Mouse (Mus musculus): ENCODE data around the gene Hnrnpc. TPM values are rescaled to one million over a fixed set of nuclear protein-coding genes. Genes with fewer than 3 reads are reported as not detected.

The Hnrnpc gene
- total RNA-seq (2021): 100 to 1,000 TPM; 226 to 228 TPM

DNA sequence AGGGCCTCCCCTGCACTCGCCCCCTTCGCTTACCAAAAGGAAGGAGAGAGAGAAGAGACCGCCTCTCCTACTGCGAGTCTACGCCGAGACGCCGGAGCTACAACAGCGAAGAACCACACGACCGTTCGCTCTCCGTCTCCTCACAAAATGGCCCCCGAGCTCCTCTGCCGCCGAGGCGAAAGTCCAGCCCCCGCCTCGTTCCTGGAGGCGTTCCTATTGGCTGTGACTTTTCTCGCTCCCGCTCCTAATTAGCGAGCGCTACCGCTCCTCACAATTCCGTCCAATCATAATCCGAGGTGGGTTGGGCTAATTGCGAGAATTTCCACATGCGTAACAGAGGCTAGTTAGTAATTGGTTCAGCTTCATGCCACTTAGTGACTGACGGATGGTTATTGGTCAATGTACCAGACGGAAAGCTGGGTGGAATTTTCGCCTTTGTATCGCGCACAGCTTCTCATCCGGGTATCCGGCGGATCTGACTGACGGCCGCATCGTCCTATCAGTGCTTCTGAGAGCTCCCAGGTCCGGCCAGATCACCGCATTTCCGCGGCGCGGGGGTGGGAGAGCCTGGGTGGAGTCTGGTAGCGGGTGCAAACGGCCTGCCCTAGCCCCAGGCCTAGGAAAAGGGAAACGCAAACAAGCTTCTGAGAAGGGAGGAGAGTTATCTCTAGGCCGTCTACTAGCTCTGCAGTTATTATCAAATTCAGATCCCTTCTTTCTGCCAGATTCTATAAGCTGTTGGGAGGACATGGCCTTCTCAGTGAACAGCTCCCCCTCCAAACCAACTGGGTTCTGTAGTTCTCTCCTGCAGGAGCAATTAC, at the start of gene Hnrnpc:
Hnrnpc (minus strand) TSS at position 173 of the 821 bp plus-strand sequence.
- DNase-seq (ENCODE audit: low spot score in 2 of 2): peak; percentile 100
- intact Hi-C loops (cut with DNase I): loop anchor here (2.0 kb wide), 1 partner anchor 83 kb away; the partner anchor contains the start of gene Zfp219

DNA sequence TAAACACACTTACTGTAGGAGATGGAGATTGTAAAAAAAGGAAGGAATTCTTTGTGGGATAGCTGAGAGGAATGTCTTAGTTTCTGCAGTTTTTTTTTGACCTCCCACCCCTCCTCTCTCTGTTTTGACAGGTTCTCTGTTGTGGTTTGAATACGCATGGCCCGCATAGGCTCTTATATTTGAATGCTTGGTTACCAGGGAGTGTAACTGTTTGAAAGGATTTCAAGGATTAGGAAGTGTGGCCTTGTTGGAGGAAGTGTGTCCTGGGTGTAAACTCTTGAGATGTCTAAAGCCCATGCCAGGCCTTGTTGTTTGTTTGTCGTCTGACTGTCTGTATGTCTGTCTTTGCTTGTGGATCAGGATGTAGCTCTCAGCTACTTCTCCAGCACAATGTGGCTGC, 48.8 kb upstream of the Hnrnpc start:
- no peak for DNase-seq (ENCODE audit: low spot score in 2 of 2)
- intact Hi-C loops (cut with DNase I): loop anchor here (2.0 kb wide), 1 partner anchor 22 kb away; no protein-coding TSS in a partner anchor

DNA sequence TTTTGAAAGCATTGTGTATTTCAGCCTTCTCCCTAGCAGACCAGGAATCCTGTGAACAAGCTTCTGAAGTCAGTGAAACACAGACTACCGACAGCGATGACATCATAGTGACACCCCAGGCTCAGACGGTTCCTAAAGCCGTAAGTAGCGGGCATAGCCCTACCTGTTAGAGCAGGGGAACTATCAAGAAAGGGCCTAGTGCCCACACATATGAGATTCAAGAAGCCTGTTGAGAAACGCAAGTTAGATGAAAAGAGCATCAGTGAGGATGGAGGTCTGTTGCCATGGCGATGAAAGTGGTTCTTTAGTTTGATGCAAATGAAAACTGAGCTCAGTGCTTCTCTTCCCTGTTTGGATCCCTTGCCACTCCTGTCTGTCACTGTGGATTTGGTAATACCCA, 48.4 kb upstream of the Hnrnpc start:
- DNase-seq (ENCODE audit: low spot score in 2 of 2): peak; percentile 61 to 68
- intact Hi-C loops (cut with DNase I): loop anchor here (2.0 kb wide), 1 partner anchor 21 kb away; no protein-coding TSS in a partner anchor

DNA sequence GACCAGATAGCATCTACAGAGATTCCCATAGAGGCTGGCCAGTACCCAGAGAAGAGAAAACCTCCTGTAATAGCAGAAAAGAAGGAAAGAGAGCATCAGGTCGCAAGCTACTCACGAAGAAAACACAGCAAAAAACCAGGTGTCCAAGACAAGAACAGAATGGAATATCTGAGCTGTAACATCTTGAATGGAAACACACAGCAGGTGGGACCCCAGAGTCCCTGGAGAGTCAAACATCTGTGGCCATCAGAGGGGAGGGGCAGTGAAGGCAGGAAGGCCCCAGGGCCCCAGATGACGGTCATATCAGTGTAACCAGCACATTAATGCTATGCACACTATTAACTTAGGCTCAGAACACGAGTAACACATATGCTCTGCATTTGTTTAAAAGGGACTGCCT, 46.1 kb upstream of the Hnrnpc start:
- DNase-seq (ENCODE audit: low spot score in 2 of 2): no peak
- intact Hi-C loops (cut with DNase I): no loop called here

DNA sequence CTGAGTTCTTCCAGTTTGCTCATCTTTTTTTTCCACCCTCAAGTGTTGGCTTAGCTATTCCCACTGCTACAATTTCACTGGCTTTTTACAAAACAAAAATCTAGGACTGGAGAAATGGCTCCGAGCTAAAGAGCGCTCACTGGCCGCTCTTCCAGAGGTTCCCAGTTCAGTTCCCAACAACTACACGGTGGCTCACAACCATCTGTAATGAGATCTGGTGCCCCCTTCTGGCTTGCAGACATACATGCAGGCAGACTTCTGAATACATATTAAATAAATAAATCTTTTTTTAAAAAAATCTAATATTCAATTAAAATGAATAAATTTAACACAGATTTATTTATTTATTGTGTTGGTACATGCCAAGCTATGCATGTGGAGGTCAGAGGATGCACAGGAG, 42.7 kb upstream of the Hnrnpc start:
- intact Hi-C loops (cut with DNase I): loop anchor here (2.0 kb wide), 1 partner anchor 22 kb away; no protein-coding TSS in a partner anchor
- no peak for DNase-seq (ENCODE audit: low spot score in 2 of 2)

DNA sequence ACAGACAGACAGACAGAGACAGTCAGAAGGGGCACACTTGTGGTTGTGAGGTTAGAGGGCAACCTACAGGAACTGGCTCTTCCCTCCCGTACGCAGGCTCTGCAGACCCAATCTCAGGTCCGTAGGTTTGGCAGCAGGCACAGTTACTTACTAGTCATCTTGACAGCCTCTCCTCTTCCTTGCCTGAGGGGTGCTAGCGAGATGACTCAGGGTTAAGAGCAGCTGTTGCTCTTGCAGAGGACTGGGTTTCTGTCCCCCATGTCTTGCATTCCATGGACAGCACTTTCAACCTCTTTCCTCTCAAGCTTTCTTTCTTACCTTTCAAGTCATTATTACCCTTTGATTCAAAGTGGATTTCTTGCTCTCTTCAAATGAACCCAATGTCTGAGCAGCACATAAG, 40.3 kb upstream of the Hnrnpc start:
- intact Hi-C loops (cut with DNase I): no loop called here
- DNase-seq (ENCODE audit: low spot score in 2 of 2): no peak

DNA sequence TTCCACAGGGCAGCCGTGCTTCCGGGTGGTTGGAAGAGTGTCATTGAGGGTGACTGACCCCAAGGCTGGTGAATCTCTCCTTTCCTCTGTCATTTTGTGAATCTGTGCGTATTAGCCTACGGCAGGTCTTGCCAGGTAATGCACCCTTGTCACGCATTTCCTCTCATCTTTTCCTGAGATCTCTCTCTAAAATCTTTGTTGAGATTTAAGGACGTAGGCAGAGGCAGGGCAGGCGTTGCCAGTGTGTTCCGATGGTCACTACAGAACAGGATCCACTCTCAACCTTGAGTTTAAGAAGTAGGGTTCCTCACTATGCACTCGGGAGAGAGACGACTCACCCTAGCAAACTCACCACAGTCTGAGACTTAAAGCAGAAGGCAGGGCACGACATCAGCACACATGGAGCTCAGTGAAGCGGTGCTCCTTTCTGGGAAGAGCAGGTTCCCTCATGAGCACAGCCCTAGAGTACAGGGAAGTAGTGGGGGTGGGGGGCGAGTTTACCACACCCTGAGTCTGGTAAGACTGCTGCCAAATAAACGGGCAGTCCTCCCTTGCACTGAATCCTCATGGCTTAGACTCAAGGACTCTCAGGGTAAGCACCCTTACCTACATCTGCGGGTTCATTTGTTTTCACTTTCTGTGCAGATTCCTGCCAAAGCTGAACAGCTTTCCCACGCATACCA, 37.8 kb upstream of the Hnrnpc start:
- intact Hi-C loops (cut with DNase I): no loop called here
- no peak for DNase-seq (ENCODE audit: low spot score in 2 of 2)

DNA sequence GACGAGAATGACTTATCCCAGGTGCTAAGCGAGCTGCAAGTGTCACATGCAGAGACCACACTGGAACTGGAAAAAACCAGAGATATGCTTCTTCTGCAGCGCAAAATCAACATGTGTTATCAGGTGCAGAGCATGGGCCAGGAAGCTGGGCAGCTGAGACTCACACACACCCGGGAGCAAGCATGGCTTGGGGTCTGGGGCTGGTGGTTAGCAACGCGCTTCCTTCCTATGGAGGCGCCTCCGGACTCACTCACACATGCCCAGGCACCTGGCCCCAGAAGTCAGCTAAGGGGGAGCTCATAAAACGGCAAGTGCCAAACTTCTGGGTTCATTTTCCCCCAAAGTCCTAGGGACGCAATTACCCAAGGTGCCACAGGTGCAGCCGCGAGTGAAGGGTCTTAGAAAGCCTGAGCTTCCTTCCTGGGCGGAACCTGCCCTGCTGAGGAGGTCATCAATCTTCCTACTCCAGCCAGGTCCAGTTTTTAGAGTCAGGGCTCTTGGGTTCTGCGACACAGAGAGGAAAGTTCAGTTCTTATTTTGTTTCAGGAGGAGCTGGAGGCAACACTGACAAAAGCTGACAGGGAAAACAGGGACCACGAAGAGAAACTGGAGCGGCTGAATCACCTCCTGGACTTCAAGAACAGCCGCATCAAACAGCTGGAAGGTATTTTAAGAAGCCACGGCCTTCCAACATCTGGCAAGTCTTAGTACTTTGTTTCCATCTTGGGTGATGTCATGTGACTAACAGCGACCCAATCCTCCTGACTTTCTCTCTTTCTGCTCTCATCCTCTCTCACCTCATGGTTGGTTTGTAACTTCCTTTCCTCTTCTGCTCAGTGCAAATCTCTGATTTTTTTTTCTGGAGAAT, 37.0 kb upstream of the Hnrnpc start:
- DNase-seq (ENCODE audit: low spot score in 2 of 2): no peak
- intact Hi-C loops (cut with DNase I): no loop called here

DNA sequence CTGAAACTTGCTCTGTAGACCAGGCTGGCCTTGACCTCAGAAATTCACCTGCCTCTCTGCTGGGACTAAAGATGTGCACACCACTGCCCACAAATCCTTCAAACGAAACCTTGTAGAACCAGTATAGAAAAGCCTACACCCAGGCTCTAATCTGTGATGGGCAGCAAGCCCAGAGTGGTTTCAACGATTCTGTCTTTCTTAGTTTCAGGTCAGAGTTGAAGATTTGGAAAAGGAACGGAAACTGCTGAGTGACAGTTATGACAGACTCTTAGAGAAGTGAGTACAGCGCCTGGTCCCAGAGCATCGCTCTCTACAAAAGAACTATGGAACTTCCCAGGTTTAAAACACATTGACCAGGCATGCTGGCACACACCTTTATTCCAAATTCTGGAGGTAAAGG, 29.8 kb upstream of the Hnrnpc start:
- no peak for DNase-seq (ENCODE audit: low spot score in 2 of 2)

DNA sequence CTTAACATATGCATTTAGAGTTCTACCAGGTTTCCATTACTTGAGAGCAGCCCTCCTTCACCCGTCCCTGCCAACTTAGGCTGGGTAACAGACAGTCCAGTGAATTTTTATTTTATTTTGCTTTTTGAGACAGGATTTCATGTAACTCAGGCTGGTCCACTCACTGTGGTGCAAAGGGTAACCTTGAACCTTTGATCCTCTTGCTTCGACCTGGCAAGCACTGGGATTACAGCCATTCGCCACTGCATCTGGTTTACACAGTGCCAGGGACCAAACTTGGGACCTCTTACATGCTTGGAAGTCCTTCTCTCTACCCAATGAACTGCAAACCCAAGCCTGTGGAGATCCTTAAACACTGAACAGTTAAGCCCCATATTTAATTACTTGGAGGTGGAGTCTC, 20.8 kb upstream of the Hnrnpc start:
- intact Hi-C loops (cut with DNase I): loop anchor here (2.0 to 10.0 kb wide), 3 partner anchors 22 to 220 kb away; partner anchors contain the start of gene Supt16
- no peak for DNase-seq (ENCODE audit: low spot score in 2 of 2)

More for the DNA sequence above, 29.8 kb upstream of the Hnrnpc start:
- intact Hi-C loops (cut with DNase I): no loop called here

DNA sequence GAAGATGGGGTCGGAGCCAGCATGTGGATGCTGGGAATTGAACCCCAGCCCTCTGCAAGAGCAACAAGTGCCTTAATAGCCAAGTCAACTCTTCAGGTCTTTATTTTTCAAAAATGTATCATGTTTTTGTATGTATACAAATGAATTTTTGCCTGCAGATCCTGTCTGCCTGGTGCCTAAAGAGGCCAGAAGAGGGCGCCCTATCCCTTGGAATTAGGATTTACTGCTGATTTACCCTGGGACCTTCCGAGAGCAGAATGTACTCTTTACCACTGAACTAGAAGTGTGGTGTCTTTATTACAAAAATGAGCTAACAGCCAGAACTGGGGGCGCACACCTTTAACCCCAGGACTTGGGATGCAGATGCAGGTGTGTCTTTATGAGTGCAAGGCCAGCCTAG, 20.1 kb upstream of the Hnrnpc start:
- DNase-seq (ENCODE audit: low spot score in 2 of 2): peak; percentile 70 to 74
- intact Hi-C loops (cut with DNase I): loop anchor here (2.0 to 10.0 kb wide), 3 partner anchors 23 to 221 kb away; partner anchors contain the start of gene Supt16

DNA sequence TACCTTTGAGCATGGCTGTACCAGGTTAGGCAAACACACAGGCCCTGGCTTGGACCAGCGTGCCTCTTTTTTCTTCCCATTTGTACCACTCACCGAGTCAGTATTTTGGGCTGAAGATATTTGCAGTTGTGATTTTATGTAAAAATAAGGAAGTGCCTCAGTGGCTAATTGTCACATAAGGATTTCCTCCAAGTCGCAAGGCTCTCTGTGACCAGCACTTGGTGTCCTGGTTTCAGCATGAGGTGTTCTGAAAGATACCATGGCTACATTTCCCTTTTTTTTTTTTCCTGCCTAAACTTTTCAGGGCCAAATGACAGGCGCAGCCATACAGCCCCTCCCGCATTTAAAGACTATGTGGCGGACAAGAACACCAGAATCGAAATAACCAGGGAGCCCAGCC, 16.3 kb upstream of the Hnrnpc start:
- intact Hi-C loops (cut with DNase I): loop anchor here (5.0 to 10.0 kb wide), 2 partner anchors 77 to 225 kb away; partner anchors contain the start of gene Supt16
- no peak for DNase-seq (ENCODE audit: low spot score in 2 of 2)

DNA sequence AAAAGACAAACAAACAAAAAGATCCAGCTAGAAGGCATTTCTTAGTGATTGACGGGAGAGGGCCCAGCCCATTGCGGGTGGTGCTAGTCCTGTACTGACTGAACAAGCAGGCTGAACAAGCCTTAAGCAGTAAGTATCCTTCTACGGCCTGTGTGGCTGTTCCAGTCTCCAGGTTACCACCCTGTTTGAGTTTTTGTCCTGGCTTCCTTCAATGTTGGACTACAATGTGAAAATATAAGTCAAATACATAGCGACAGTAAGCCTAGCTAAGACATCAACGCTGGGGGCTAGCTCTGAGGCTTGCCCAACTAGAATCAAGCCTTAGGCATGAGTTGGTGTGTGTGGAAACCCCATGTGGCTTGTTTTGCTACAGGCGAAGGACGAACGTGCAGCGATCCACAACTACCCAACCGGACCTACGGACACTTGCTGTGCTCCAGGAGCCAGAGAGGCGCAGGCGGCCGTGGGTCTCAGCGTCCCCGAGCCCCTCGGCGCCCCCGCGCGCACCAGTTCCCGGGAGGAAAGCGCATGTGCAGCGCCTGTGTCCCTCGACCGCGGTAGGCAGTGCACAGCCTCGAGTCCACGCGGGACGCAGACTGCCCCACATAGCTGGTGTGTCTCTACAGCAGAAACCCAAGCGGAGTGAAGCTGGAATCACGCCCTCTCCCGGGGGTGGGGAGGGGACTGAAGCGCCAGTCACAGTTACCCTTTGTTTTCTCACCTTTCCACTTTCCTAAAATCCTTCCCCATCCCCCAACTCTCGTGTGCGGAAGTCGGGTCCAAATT, 15.2 kb upstream of the Hnrnpc start:
- DNase-seq (ENCODE audit: low spot score in 2 of 2): peak; percentile 40 to 47

DNA sequence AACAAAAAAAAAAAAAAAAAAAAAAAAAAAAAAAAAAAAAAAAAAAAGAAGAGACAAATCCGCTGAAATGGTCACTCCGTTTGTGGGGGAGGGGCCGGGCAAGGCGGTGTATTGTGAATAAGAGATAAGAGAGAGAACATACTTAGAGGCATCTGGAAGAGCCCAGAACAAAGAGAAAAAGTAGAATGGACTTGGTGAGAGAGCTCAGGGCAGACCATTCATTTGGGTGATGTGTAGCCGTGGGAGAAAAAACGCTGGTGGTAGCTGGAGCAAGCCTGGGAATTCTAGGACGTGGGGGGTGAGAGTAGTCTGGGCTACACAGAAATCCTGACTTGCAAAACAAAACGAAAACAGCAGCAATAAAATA, 14.6 kb upstream of the Hnrnpc start:
- DNase-seq (ENCODE audit: low spot score in 2 of 2): no peak
- intact Hi-C loops (cut with DNase I): no loop called here

More for the DNA sequence above, 15.2 kb upstream of the Hnrnpc start:
- intact Hi-C loops (cut with DNase I): no loop called here

DNA sequence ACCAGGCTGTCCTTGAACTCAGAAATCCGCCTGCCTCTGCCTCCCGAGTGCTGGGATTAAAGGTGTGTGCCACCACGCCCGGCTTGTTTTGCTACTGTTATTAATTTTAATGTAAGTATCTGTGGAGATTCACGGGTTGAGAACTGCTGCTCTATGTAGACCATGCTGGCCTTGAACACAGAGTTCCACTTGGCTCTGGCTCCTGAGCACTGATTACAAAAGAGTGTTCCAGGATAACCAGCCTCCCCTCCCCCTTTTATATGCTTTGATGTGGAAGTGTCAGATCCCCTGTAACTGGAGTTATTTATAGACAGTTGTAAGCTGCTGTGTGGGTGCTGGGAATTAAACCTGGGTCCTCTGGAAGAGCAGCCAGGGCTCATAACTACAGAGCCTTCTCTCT, 13.4 kb upstream of the Hnrnpc start:
- intact Hi-C loops (cut with DNase I): no loop called here
- DNase-seq (ENCODE audit: low spot score in 2 of 2): no peak

DNA sequence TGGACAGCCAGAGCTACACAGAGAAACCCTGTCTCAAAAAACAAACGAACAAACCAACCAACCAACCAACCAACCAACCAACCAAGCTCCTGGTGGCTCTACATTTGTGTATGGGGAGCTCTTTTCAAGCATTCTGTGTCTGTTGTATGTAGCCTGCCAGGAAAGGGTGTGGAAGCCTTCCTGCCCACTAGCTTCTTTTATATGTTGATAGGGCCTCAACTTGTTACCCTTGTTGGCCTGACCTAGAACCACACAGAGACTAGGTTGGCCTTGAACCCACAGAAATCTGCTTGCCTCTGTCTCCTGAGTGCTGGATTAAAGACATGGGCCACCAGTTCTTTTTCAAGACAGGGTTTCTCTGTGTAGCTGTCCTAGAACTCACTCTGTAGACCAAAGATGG, 10.3 kb upstream of the Hnrnpc start:
- intact Hi-C loops (cut with DNase I): no loop called here
- DNase-seq (ENCODE audit: low spot score in 2 of 2): no peak

DNA sequence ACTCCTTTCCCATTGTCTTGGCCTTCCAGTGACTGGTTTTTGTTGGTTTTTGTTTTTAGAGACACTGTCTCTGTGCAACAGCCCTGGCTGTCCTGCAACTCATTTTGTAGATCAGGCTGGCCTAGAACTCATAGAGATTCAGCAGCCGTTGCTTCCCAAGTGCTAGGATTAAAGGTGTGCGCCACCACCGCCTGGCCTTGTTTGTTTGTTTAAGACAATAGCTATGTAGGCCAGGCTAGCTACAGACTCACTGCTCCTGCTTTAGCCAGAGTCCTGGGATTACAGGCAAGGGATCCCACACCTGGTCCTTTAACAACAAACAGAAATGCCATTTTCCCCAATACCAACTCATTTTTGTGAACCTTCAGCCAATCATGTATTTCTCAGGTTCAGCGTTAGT, 6.5 kb upstream of the Hnrnpc start, which contains the start of gene Rpgrip1:
Rpgrip1 (plus strand) TSS at position 359 of the 400 bp plus-strand sequence.
- intact Hi-C loops (cut with DNase I): no loop called here
- no peak for DNase-seq (ENCODE audit: low spot score in 2 of 2)

DNA sequence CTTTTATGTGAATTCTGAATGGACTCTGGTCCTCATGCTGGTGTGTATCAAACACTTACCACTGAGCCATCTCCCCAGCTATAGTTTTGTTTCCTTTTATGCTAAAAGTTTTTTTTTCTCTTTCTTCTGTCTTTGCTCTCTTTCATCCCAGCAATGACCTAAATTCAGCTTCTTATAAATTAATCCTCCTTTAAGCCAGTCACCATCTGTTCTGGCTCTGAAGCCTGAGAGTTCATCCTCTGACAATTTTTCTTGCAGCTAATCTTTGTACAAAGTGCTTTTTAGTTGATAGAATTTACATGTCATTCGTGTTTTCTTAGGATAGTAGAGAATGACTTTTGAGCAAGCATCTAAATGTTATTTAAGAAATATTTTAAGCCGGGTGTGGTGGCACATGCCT, 4.2 kb upstream of the Hnrnpc start:
- intact Hi-C loops (cut with DNase I): no loop called here
- DNase-seq (ENCODE audit: low spot score in 2 of 2): no peak

DNA sequence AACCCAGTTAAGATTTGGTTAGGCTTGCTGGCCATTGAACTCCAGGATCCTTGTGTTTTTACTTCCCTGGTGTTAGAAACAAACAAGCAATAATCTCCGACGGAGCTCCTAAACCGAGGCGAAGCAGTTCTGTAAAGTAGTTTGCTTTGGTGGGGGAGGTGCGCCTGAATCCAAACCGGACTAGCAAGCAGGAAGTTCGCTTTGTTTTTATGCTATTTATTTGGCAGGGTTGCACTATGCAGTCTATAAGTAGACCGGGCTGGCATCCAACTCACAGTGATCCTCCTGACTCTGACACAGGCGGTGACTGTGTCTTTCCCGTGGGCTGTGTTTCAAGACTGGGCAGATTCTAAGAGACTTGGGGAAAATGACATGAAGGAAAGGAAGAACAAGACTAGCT, 2.9 kb upstream of the Hnrnpc start:
- intact Hi-C loops (cut with DNase I): no loop called here
- DNase-seq (ENCODE audit: low spot score in 2 of 2): peak; percentile 49 to 78

Data from left cerebral cortex, postnatal 25 days (tissue).